Mouse (Mus musculus) cortical plate, adult 2 months (tissue): ENCODE data around the gene Plppr1.

Experiments used
- CTCF ChIP-seq: fragments of 200-500 bp; IDR thresholded peaks from 2 replicates; pipeline ENCODE4 v1.5.1; 2011; ENCODE audit warnings: mild to moderate bottlenecking, control low read depth, low read length; ENCODE audit not compliant: insufficient read depth; ENCODE audit errors: extremely low read depth
- POLR2A ChIP-seq: fragments of 200-500 bp; IDR thresholded peaks from 2 replicates; pipeline ENCODE4 v1.6.1; 2011; ENCODE audit warnings: mild to moderate bottlenecking, low read length, control low read depth; ENCODE audit not compliant: insufficient read depth; ENCODE audit errors: extremely low read depth

- TF ChIP-seq POLR2A (no peak), CTCF (no peak)
These were observed 516 bp upstream of the Plppr1 start for GRCm38 (mm10) chr4:49058557-49058956.
